Comparison of ENCODE assay signal across 8 mouse cellular contexts in genomic region chr17:23677236-23677679, GRCm38 (mm10). TPM values are rescaled to one million over a fixed set of nuclear protein-coding genes. Genes with fewer than 3 reads are reported as not detected.
DNase-seq lines count a peak whose midpoint lies in the region; ATAC-seq lines count a peak whose summit lies in the region.

Gene Tnfrsf12a, minus strand, starts transcription at chr17:23677468.

- 0 out of 2 replicates have a peak within 1 kb of the TSS, but pooled peaks have one; percentile 46 for H3K27ac ChIP-seq in embryonic facial prominence, embryonic 14.5 days (replicated peaks; ENCODE audit: low read depth, low read length)
- H3K27ac ChIP-seq in liver, embryonic 12.5 days, result no peak within 1 kb of the TSS

- peak within 1 kb of the TSS; percentile 56 for H3K4me3 ChIP-seq in embryonic facial prominence, embryonic 14.5 days (ENCODE audit: low read depth, low read length)
- peak within 1 kb of the TSS; percentile 63 for H3K4me3 ChIP-seq in liver, embryonic 12.5 days

- H3K9ac ChIP-seq in embryonic facial prominence, embryonic 14.5 days (ENCODE audit: low read depth, low read length), result peak within 1 kb of the TSS; percentile 62
- H3K9ac ChIP-seq in liver, embryonic 12.5 days, result peak within 1 kb of the TSS; percentile 69

- H3K9me3 ChIP-seq in embryonic facial prominence, embryonic 14.5 days (ENCODE audit: control insufficient read depth, low read length), result no peaks in the 10 kb centered on the region
- no peaks in the 10 kb centered on the region for H3K9me3 ChIP-seq in liver, embryonic 12.5 days (replicated peaks)

- ATAC-seq in embryonic facial prominence, embryonic 14.5 days (ENCODE audit: low read depth), result peak; percentile 67
- peak; percentile 23; the same call in 1 of the 2 replicates for ATAC-seq in liver, embryonic 12.5 days

- no peaks in the 10 kb centered on the region for H3K36me3 ChIP-seq in embryonic facial prominence, embryonic 14.5 days (ENCODE audit: control insufficient read depth, insufficient read depth, low read length)
- H3K36me3 ChIP-seq in liver, embryonic 12.5 days, result no peaks in the 10 kb centered on the region
- H3K36me3 ChIP-seq in splenic B cell, adult 2 months (ENCODE audit: control insufficient read depth, insufficient read depth, low read length, poor library complexity, severe bottlenecking), result no peaks in the 10 kb centered on the region

- DNase-seq in A20 (ENCODE audit: low read depth, low spot score), result peak; percentile 92
- DNase-seq in adrenal gland, postnatal 36 days, result peak; percentile 92 to 93
- DNase-seq in embryonic facial prominence, embryonic 14.5 days (ENCODE audit: low spot score), result peak; percentile 91
- peak; percentile 86 for DNase-seq in heart, adult 8-10 months (ENCODE audit: low spot score)
- peak; percentile 92 for DNase-seq in kidney, adult 9 months
- peak; percentile 94 for DNase-seq in naive thymus-derived CD4-positive, alpha-beta T cell, adult 2 months (ENCODE audit: low read depth)
- peak; percentile 90 for DNase-seq in splenic B cell, adult 2 months (ENCODE audit: low read depth, low spot score)

- peaks cover 53% of the 10 kb centered on the region for H3K27me3 ChIP-seq in embryonic facial prominence, embryonic 14.5 days (replicated peaks; ENCODE audit: control insufficient read depth, insufficient read depth, low read length)
- H3K27me3 ChIP-seq in liver, embryonic 12.5 days (replicated peaks), result peaks cover 77% of the 10 kb centered on the region
- H3K27me3 ChIP-seq in splenic B cell, adult 2 months (ENCODE audit: control insufficient read depth, insufficient read depth, low read length, poor library complexity, severe bottlenecking), result 0 out of 2 replicates have a peak, but pooled peaks cover 3% of the 10 kb centered on the region

- peaks cover 30% of the 10 kb centered on the region for H3K4me1 ChIP-seq in embryonic facial prominence, embryonic 14.5 days (ENCODE audit: control insufficient read depth, insufficient read depth, low read length)
- peaks cover 55% of the 10 kb centered on the region for H3K4me1 ChIP-seq in liver, embryonic 12.5 days

- H3K4me2 ChIP-seq in embryonic facial prominence, embryonic 14.5 days (ENCODE audit: low read depth, low read length), result peak within 1 kb of the TSS; percentile 97
- peak within 1 kb of the TSS; percentile 93 for H3K4me2 ChIP-seq in liver, embryonic 12.5 days

- WGBS in embryonic facial prominence, embryonic 14.5 days, result 2% methylated on average over 34 of the region's 34 CpGs
- under 1% methylated on average over 34 of the region's 34 CpGs for WGBS in liver, embryonic 12.5 days (ENCODE audit: insufficient replicate concordance)

RNA-seq across cellular contexts. Expression of gene Tnfrsf12a, which starts in this region (rescaled TPM):
- total RNA-seq in adrenal gland, postnatal 36 days (2021), result 100 to 1,000 TPM; 116 to 301 TPM
- 23.3 and 30.7 TPM in 2 replicates for polyA plus RNA-seq in embryonic facial prominence, embryonic 14.5 days (2014; fragmentation: Nextera tagmentation; extraction: Ambion mirVana)
- total RNA-seq in heart, adult 8-10 months (2022), result 100 to 1,000 TPM in 2 of 4 experiments, 10 to 100 TPM in 2; 55.7 to 113 (median 85.0) TPM
- 7.1 and 7.8 TPM in 2 replicates for polyA plus RNA-seq in liver, embryonic 12.5 days (2016; fragmentation: Nextera tagmentation; extraction: Ambion mirVana)
